Mouse (Mus musculus) lung, embryonic 14.5 days (tissue): ENCODE results near the gene Pds5b. TPM values are rescaled to one million over a fixed set of nuclear protein-coding genes. Genes with fewer than 3 reads are reported as not detected.
"Not testable (repeated sequence)": the region's sequence is repeated elsewhere in the genome, so short reads cannot be mapped to it uniquely, and the experiment has no call there.

Experiments used
- ATAC-seq: fragments of 200-750 bp; cut with Nextera tagmentation; 2 replicates; pipeline ENCODE4 v1.8.0; 2017; ENCODE audit warnings: mild to moderate bottlenecking, moderate TSS enrichment, moderate library complexity; ENCODE audit not compliant: insufficient read depth
- DNase-seq: peaks from one replicate; pipeline ENCODE4 v3.0.0-alpha.2; 2015
- H3K27ac ChIP-seq: fragments of 300-500 bp; sonication (generic); 2 replicates; pipeline ENCODE4 v1.5.1; 2014; ENCODE audit warnings: low read depth, mild to moderate bottlenecking, moderate library complexity
- H3K27me3 ChIP-seq: fragments of 300-500 bp; sonication (generic); 2 replicates; pipeline ENCODE4 v1.6.1; 2014; ENCODE audit warnings: low read length, control low read depth; ENCODE audit not compliant: insufficient read depth
- H3K36me3 ChIP-seq: fragments of 300-500 bp; sonication (generic); 2 replicates; pipeline ENCODE4 v1.6.1; 2014; ENCODE audit warnings: control low read depth; ENCODE audit not compliant: insufficient read depth
- H3K4me1 ChIP-seq: fragments of 300-500 bp; sonication (generic); 2 replicates; pipeline ENCODE4 v1.6.1; 2014; ENCODE audit warnings: antibody characterized with exemption, control low read depth; ENCODE audit not compliant: insufficient read depth
- H3K4me2 ChIP-seq: fragments of 300-500 bp; sonication (generic); 2 replicates; pipeline ENCODE4 v1.6.1; 2014; ENCODE audit warnings: mild to moderate bottlenecking
- H3K4me3 ChIP-seq: fragments of 300-500 bp; sonication (generic); 2 replicates; pipeline ENCODE4 v1.5.1; 2014; ENCODE audit warnings: low read depth, low read length
- H3K9ac ChIP-seq: fragments of 300-500 bp; sonication (generic); 2 replicates; pipeline ENCODE4 v1.6.1; 2014
- H3K9me3 ChIP-seq: fragments of 300-500 bp; sonication (generic); 2 replicates; pipeline ENCODE4 v1.6.1; 2016; ENCODE audit warnings: low read depth, low read length, control low read depth
- CTCF ChIP-seq: IDR thresholded peaks from 2 replicates; pipeline ENCODE4 v1.5.1; 2016; ENCODE audit warnings: antibody characterized with exemption, low read depth
- WGBS: fragments of 180-500 bp; shearing (Covaris S2); extraction: QIAGEN DNeasy Blood & Tissue Kit; methylation state at CpG from one replicate; pipeline ENCODE4 v1.1.7; 2014; 5-methylcytosine and 5-hydroxymethylcytosine counted together
- polyA plus RNA-seq: library from polyadenylated mRNA; unstranded; fragments of >200 nt; fragmentation: Nextera tagmentation; extraction: Ambion mirVana; gene quantifications from 2 replicates; pipeline ENCODE4 v1.2.1, GENCODE M21; 2014

Gene Pds5b
- polyA plus RNA-seq, 1 experiment from 2014 or later: 47.9 TPM

DNA sequence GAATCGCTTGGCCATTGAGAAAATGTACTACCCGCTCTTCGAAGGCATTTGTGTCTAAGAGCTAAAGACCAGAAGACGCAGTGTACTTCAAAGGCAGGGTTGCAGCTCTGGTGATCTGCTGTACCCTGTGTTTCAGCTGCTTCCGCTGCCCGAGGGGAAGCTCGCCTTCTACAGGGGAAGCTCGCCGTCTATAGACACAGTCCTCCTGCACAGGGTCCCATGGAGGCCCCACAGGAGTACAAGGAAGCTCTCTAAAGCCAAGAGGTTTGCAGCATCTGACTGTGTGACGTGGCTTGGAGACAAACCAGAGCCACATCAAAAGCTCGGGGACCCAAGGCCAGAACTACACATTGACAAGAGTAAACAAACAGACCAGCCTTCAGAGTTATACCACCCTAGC lies 167.1 kb downstream of the Pds5b start:
- Histone ChIP-seq H3K4me1 (peaks cover 5% of the 10 kb centered on the region; the same call in 1 of the 2 replicates), H3K9me3 (0 out of 2 replicates have a peak, but pooled peaks cover 3% of the 10 kb centered on the region), H3K36me3 (no peaks in the 10 kb centered on the region), H3K4me3 (no peak overlapping the region), H3K27me3 (no peaks in the 10 kb centered on the region), H3K27ac (peak overlapping the region; percentile 85), H3K4me2 (peak overlapping the region; percentile 34), H3K9ac (no peak overlapping the region)
- WGBS: 30% methylated on average over 11 of the region's 11 CpGs
- ATAC-seq (peak; percentile 62), DNase-seq (peak; percentile 61)
- TF ChIP-seq CTCF: no peak

DNA sequence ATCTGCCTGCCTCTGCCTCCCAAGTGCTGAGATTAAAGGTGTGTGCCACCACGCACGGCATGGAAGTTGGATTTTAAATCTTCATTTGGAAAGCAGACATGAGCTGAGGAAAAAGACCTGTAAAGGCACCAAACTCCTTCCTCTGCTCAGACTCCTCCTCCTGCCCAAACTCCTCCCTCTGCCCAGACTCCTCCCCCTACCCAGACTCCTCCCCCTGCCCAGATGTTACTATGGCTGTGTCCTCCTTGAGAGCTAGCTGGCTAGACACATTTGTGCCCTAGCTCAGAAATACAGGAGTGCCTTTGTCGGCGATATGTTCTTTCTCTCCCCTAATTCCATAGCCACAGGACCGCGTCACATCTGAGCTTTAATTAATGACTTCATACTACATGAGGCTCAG lies 172.4 kb downstream of the Pds5b start:
- Histone ChIP-seq H3K36me3 (no peaks in the 10 kb centered on the region), H3K9ac (no peak overlapping the region), H3K4me3 (no peak overlapping the region), H3K4me1 (no peaks in the 10 kb centered on the region), H3K4me2 (no peak overlapping the region), H3K9me3 (no peaks in the 10 kb centered on the region), H3K27me3 (no peaks in the 10 kb centered on the region), H3K27ac (no peak overlapping the region)
- 94% methylated on average over 6 of the region's 6 CpGs for WGBS
- ATAC-seq (no peak), DNase-seq (no peak)
- no peak for TF ChIP-seq CTCF

DNA sequence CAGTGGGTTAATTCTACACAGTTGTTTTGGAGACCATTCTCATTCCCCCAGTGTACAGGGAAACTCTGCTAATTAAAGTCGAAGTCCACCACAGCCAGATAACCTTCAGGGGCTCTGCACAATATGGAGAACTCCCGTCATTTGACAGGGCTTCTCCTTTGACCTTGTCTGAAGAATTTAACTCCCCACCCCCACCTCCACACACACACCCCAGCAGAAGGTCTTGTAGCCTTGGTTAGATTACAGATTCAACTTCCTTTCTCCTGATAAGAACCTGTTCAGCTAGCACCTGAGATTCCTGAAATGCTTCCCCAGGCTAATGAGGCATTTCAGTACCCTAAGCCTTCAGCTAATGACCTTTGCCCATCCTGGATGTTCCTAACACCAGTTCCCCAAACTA lies 177.3 kb downstream of the Pds5b start:
- WGBS: 28% methylated on average over 2 of the region's 2 CpGs

DNA sequence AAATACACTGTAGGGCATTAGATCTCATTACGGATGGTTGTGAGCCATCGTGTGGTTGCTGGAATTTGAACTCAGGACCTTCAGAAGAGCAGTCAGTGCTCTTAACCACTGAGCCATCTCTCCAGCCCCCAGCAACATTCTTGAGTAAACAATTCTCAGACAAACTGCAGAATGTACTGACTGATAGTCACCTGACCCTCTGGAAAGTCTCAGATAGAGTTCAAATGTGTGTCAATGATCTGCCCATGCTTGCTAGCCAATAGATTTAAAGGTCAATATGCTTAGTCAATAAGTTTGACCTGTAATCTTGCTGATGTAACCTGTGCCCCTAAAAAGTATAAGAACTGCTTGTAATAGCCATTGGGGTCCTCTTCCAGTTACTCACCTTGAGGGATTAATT lies 178.6 kb downstream of the Pds5b start:
- not testable (repeated sequence) for H3K36me3 ChIP-seq, H3K4me3 ChIP-seq, H3K27ac ChIP-seq, H3K4me1 ChIP-seq, H3K4me2 ChIP-seq, H3K27me3 ChIP-seq, H3K9ac ChIP-seq, DNase-seq, H3K9me3 ChIP-seq, ATAC-seq
- 55% methylated on average over 2 of the region's 2 CpGs for WGBS

More for the DNA sequence above, 177.3 kb downstream of the Pds5b start:
- no peaks in the 10 kb centered on the region; the same call in 1 of the 2 replicates for H3K4me1 ChIP-seq
- no peak overlapping the region for H3K27ac ChIP-seq
- no peaks in the 10 kb centered on the region for H3K9me3 ChIP-seq
- no peak for TF ChIP-seq CTCF
- no peaks in the 10 kb centered on the region for H3K27me3 ChIP-seq
- ATAC-seq (no peak), DNase-seq (no peak)
- no peaks in the 10 kb centered on the region for H3K36me3 ChIP-seq
- H3K4me2 ChIP-seq: no peak overlapping the region
- H3K9ac ChIP-seq: no peak overlapping the region
- H3K4me3 ChIP-seq: no peak overlapping the region

DNA sequence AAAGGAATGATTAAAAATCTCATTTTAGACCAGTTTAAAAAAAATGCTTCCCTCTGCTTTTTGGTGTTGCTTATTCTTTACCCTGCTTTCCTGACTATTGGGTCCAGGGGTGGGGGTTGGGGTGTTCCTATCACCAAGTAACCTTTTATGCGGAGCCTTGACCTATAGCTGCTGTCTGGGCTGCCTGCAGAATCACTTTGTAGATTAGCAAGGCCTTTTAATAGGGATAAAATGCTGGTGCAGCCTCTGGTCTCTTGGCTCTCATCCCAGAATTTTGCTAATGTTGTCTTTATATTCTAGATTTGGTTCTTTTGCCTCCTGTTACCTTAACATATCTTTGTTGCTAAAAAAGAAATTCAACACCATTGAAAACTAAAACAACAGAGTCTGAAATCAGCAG lies 181.0 kb downstream of the Pds5b start:
- no peak overlapping the region; the same call in 1 of the 2 replicates for H3K27ac ChIP-seq
- no peaks in the 10 kb centered on the region; the same call in 1 of the 2 replicates for H3K4me1 ChIP-seq
- no peak overlapping the region for H3K4me3 ChIP-seq
- 18% methylated on average over 1 of the region's 1 CpGs for WGBS
- H3K9me3 ChIP-seq: no peaks in the 10 kb centered on the region
- no peak overlapping the region for H3K4me2 ChIP-seq
- no peak for TF ChIP-seq CTCF
- H3K36me3 ChIP-seq: no peaks in the 10 kb centered on the region
- no peak overlapping the region for H3K9ac ChIP-seq
- ATAC-seq (peak; percentile 45; the same call in 1 of the 2 replicates), DNase-seq (peak; percentile 76)
- no peaks in the 10 kb centered on the region for H3K27me3 ChIP-seq

DNA sequence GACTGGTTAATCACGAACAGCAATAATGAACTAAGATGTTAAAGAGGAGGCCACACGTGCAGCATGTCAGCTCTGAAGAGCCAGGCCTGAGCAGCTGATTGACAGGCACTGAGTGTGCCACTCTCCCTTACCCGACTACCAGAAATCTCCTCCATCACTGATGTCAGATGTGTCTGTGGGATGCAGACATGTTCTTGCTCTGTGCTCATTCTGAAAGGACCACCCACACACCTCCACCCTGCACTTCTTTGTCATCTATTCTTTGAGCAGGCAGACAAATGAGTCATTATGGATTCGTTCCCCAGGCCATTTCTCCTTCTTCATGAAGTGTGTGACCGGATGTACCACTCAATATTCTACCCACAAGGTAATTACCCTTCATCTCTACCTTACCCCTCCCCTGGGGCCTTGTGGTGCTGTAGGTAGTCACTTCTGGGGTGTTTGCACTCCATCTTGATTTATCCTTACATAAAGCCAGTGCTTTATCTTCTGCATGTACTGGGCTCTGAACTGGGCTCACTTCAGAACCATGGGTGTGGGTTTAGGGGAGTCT lies 186.2 kb downstream of the Pds5b start:
- WGBS: 41% methylated on average over 5 of the region's 5 CpGs
- H3K4me2 ChIP-seq: no peak overlapping the region
- ATAC-seq (no peak), DNase-seq (no peak)
- TF ChIP-seq CTCF: no peak
- H3K27ac ChIP-seq: no peak overlapping the region
- H3K4me1 ChIP-seq: no peaks in the 10 kb centered on the region
- no peaks in the 10 kb centered on the region for H3K36me3 ChIP-seq
- no peak overlapping the region for H3K4me3 ChIP-seq
- no peaks in the 10 kb centered on the region for H3K9me3 ChIP-seq
- no peaks in the 10 kb centered on the region for H3K27me3 ChIP-seq
- H3K9ac ChIP-seq: no peak overlapping the region

Other genes starting within 250 kb of the Pds5b start
- not detected in 2 replicates for gene Zar1l, start 155.6 kb upstream of the Pds5b start, polyA plus RNA-seq
- 32.0 and 34.1 TPM in 2 replicates for gene Brca2, start 151.1 kb upstream of the Pds5b start, polyA plus RNA-seq
- 4.5 TPM in 2 replicates for gene N4bp2l1, start 76.6 kb upstream of the Pds5b start, polyA plus RNA-seq
- 40.1 and 43.6 TPM in 2 replicates for gene N4bp2l2, start 7.6 kb upstream of the Pds5b start, polyA plus RNA-seq